Mouse (Mus musculus) kidney, adult 18-20 months (tissue): ENCODE results near the gene Zdhhc14.

ENCODE experiments used
- DNase-seq: peaks from one replicate; pipeline ENCODE4 v3.0.0; 2021

Gene Zdhhc14

GRCm38 (mm10) chr17:5748501-5748894 is 256.1 kb downstream of the Zdhhc14 start:
- no peak for DNase-seq

- no peak for DNase-seq
Observed at GRCm38 (mm10) chr17:5750278-5750677, 257.9 kb downstream of the Zdhhc14 start.

GRCm38 (mm10) chr17:5751066-5751465 is 258.7 kb downstream of the Zdhhc14 start:
- DNase-seq: no peak

- DNase-seq: no peak
Observed at GRCm38 (mm10) chr17:5752322-5752715, 260.0 kb downstream of the Zdhhc14 start.

GRCm38 (mm10) chr17:5752716-5753585 is 260.6 kb downstream of the Zdhhc14 start:
- peak; percentile 88 for DNase-seq

GRCm38 (mm10) chr17:5755489-5755888 is 263.1 kb downstream of the Zdhhc14 start:
- no peak for DNase-seq

GRCm38 (mm10) chr17:5756065-5756464 is 263.7 kb downstream of the Zdhhc14 start:
- no peak for DNase-seq

GRCm38 (mm10) chr17:5756855-5757254 is 264.5 kb downstream of the Zdhhc14 start:
- DNase-seq: no peak

- DNase-seq: no peak
Observed at GRCm38 (mm10) chr17:5763768-5764167, 271.4 kb downstream of the Zdhhc14 start.

- no peak for DNase-seq
Observed at GRCm38 (mm10) chr17:5764270-5764669, 271.9 kb downstream of the Zdhhc14 start.

- no peak for DNase-seq
Observed at GRCm38 (mm10) chr17:5765746-5766145, 273.4 kb downstream of the Zdhhc14 start.

GRCm38 (mm10) chr17:5768164-5768705 is 275.9 kb downstream of the Zdhhc14 start:
- DNase-seq: no peak

- no peak for DNase-seq
Observed at GRCm38 (mm10) chr17:5768810-5769520, 276.6 kb downstream of the Zdhhc14 start.

- peak; percentile 56 for DNase-seq
Observed at GRCm38 (mm10) chr17:5769776-5770175, 277.4 kb downstream of the Zdhhc14 start.

GRCm38 (mm10) chr17:5770265-5771249 is 278.2 kb downstream of the Zdhhc14 start:
- peak; percentile 56 for DNase-seq

GRCm38 (mm10) chr17:5780213-5780975 is 288.0 kb downstream of the Zdhhc14 start:
- DNase-seq: no peak

- no peak for DNase-seq
Observed at GRCm38 (mm10) chr17:5785238-5785637, 292.9 kb downstream of the Zdhhc14 start.

- DNase-seq: no peak
Observed at GRCm38 (mm10) chr17:5792164-5792791, 299.9 kb downstream of the Zdhhc14 start.

GRCm38 (mm10) chr17:5793593-5793992 is 301.2 kb downstream of the Zdhhc14 start:
- DNase-seq: no peak

- peak; percentile 38 for DNase-seq
Observed at GRCm38 (mm10) chr17:5794276-5794675, 301.9 kb downstream of the Zdhhc14 start.

- no peak for DNase-seq
Observed at GRCm38 (mm10) chr17:5795369-5795768, 303.0 kb downstream of the Zdhhc14 start.
